Mouse (Mus musculus): Measurements from ENCODE around the gene Gmfb. TPM values are rescaled to one million over a fixed set of nuclear protein-coding genes. Genes with fewer than 3 reads are reported as not detected.
A peak's percentile ranks its signal among the peaks of the same experiment; 100 is the strongest.
"Not testable (repeated sequence)": the region's sequence is repeated elsewhere in the genome, so short reads cannot be mapped to it uniquely, and the experiment has no call there.

Gmfb gene
- polyA plus RNA-seq, 1 experiment from 2014 or later = 55.4 TPM

DNA sequence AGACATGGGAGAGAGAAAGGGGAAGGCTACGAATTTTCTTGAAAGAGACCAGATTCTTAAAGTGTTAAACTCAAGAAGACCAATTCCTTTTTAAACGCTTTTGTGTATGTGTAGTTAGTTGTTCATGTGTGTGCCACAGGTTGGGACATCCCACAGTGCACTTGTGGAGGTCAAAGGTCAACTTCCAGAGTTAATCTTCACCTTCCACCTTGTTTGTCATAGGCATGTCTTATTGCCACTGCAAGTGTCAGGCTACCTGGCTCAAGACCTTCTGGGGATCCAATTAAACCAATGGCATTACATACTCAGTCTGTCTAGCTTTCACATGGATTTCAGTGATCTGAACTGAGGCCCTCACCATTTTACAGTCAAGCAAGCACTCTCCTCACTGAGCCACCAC lies 2.0 kb upstream of the Gmfb start:
- Histone ChIP-seq H3K27ac (no peak overlapping the region), H3K4me3 (replicated peaks) (no peak overlapping the region), H3K9ac (no peak overlapping the region), H3K27me3 (replicated peaks) (no peaks in the 10 kb centered on the region), H3K9me3 (no peaks in the 10 kb centered on the region), H3K4me2 (replicated peaks) (no peak overlapping the region), H3K4me1 (replicated peaks) (0 out of 2 replicates have a peak, but pooled peaks cover 5% of the 10 kb centered on the region), H3K36me3 (no peaks in the 10 kb centered on the region)
- 77% methylated on average over 2 of the region's 2 CpGs for WGBS
- no peak for ATAC-seq

DNA sequence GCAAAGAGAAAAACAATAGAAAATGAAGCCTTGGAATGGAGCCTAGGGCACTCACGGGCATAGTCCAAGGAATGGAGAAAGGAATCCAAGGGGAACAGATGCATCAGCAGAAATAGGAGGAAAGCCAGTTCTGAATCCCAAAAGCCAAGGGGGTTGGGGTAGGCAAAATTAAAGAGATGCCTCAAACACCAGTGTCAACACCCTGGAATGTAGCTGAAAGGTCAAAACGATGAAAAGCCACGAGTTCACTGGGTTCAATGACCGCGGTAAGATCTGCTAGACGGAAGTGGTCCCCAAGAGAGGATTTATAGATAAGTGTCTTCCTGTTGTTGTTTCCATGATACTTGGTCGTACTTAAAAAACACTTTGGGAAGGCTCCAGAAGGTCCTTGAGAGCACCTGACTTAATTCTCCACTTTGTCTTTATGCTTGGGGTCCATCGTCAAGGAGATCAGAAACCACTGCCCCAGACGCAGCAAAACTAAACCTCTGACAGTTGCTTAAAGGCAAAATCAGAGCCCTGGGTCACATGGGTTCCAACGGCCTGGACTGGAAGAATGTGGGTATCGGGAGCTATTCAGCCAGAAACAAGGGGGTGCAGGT lies 670 bp downstream of the Gmfb start:
- Histone ChIP-seq H3K27ac (peak overlapping the region; percentile 77), H3K27me3 (replicated peaks) (no peaks in the 10 kb centered on the region), H3K9me3 (no peaks in the 10 kb centered on the region), H3K9ac (peak overlapping the region; percentile 71), H3K36me3 (0 out of 2 replicates have a peak, but pooled peaks cover under 1% of the 10 kb centered on the region), H3K4me3 (replicated peaks) (peak overlapping the region; percentile 69), H3K4me2 (replicated peaks) (peak overlapping the region; percentile 66), H3K4me1 (replicated peaks) (0 out of 2 replicates have a peak, but pooled peaks cover 5% of the 10 kb centered on the region)
- ATAC-seq = peak; percentile 29
- WGBS = under 1% methylated on average over 11 of the region's 11 CpGs

DNA sequence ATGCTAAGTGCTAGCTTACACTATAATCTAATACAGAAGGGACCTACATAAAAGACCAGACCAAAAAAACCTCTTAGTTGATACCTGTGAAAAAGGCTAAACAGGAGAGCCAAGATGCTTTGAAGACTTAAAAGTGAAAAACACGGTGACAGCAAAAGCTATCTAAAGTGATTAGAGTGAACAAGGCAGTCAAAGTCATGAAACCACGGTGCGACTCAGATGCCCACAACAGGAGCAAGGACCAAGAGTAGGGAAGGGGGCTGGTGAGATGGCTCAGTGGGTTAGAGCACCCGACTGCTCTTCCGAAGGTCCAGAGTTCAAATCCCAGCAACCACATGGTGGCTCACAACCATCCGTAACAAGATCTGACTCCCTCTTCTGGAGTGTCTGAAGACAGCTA lies 2.1 kb downstream of the Gmfb start:
- H3K4me1 ChIP-seq (replicated peaks); H3K4me3 ChIP-seq (replicated peaks); H3K9ac ChIP-seq; H3K36me3 ChIP-seq; H3K27ac ChIP-seq; ATAC-seq; H3K4me2 ChIP-seq (replicated peaks); H3K27me3 ChIP-seq (replicated peaks); H3K9me3 ChIP-seq: not testable (repeated sequence)
- 88% methylated on average over 6 of the region's 6 CpGs for WGBS

DNA sequence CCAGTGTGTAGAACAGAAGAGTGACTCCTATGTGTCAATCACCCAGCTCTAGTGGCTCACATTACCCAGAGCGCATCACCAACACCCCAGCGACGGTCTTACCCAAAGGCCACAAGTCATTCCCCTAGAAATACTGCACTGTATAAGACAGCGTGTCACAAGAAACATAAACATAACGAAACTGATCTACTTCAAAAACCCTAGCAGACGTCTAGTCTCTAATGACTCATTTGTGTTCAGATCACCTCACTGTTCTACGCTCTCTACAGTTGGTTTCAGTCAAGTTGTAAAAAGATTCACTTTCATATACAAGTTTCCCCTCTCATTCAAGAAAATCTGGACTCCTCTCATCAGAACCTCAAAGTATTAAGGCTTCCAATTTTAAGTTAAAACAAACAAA lies 3.3 kb downstream of the Gmfb start:
- ATAC-seq = no peak
- Histone ChIP-seq H3K4me3 (replicated peaks) (no peak overlapping the region), H3K36me3 (peaks cover 7% of the 10 kb centered on the region), H3K27ac (no peak overlapping the region), H3K9ac (no peak overlapping the region), H3K9me3 (no peaks in the 10 kb centered on the region), H3K4me1 (replicated peaks) (0 out of 2 replicates have a peak, but pooled peaks cover 5% of the 10 kb centered on the region), H3K4me2 (replicated peaks) (no peak overlapping the region), H3K27me3 (replicated peaks) (no peaks in the 10 kb centered on the region)
- 86% methylated on average over 7 of the region's 7 CpGs for WGBS

DNA sequence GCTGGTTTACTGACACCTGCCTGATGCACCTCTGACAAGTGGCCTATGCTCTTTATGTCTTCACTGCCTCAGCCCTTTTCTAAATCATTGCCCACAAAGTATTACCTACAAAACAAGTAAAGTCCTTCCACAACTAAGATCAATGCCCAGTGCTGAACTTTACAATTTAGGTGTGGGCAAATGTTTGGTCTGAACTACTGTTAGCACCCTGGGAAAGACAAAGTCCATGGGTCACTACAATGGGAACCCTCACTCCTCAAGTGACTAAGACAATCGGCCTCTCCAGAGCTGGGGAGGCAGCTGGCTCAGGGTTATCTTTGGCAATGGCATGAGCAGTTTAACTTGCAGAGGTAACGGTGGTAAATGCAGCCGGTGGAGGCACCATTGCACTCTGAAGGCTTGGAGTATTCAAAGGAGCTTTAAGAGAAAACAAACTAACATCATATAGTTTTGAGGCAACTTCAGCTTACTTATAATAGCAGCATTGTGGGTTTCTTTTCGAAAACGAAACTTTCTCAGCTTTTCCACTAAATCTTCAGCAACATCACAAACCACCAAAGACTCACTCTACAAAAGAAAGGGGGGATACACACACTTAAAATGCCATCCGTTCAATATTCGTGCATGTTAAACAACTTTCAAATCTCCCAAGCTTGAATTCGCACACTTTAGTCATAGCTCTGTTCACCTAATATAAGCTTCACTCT lies 5.0 kb downstream of the Gmfb start:
- no peak overlapping the region for H3K4me2 ChIP-seq (replicated peaks)
- no peak overlapping the region for H3K4me3 ChIP-seq (replicated peaks)
- H3K27ac ChIP-seq = no peak overlapping the region
- H3K27me3 ChIP-seq (replicated peaks) = no peaks in the 10 kb centered on the region
- no peaks in the 10 kb centered on the region for H3K9me3 ChIP-seq
- 91% methylated on average over 8 of the region's 8 CpGs for WGBS
- no peak overlapping the region for H3K9ac ChIP-seq
- H3K4me1 ChIP-seq (replicated peaks) = 0 out of 2 replicates have a peak, but pooled peaks cover 5% of the 10 kb centered on the region
- no peak for ATAC-seq
- H3K36me3 ChIP-seq = peaks cover 7% of the 10 kb centered on the region

DNA sequence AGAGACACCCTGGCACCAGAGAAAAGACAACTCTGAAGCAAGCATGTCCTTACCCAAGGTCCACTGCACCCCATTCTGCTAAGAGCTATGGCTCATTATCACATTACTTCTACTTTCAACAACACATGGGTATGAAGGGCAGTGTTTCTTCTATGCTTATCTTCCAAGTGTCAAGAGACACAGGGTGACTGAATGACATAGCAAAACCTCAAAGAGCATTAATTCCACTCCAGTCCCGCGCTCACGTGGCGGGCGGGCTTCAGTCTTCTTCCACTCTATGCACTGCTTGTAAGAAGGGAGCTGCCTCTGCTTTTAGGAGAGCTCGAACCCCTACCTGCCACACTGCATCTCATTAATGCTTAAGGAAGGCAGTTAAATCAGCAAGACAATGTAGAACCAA lies 6.4 kb downstream of the Gmfb start:
- Histone ChIP-seq H3K36me3 (peaks cover 14% of the 10 kb centered on the region), H3K9ac (no peak overlapping the region), H3K4me1 (replicated peaks) (0 out of 2 replicates have a peak, but pooled peaks cover 5% of the 10 kb centered on the region), H3K9me3 (no peaks in the 10 kb centered on the region), H3K27me3 (replicated peaks) (no peaks in the 10 kb centered on the region), H3K4me3 (replicated peaks) (no peak overlapping the region), H3K27ac (no peak overlapping the region), H3K4me2 (replicated peaks) (no peak overlapping the region)
- WGBS = 89% methylated on average over 6 of the region's 6 CpGs
- ATAC-seq = no peak

DNA sequence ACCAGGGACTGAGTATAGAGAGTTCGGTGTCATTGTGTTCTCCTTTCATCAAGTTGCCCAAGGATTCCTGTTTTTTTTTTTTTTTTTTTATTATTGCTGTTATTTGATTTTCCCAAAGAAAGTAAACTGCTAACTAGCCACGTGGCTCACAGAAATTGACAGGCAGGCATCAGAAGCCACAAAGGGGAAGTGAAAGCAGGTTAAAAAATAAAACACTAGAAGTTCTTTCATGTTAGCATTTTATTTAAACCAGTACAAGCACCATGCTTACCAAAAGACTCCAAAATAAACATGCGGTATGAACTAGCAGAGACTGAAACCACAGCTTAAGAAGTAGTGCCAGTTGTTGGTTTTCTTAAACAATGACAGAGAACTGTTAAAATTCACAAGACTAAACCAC lies 14.1 kb downstream of the Gmfb start:
- H3K36me3 ChIP-seq = peaks cover 7% of the 10 kb centered on the region; the same call in 1 of the 2 replicates
- no peaks in the 10 kb centered on the region for H3K27me3 ChIP-seq (replicated peaks)
- H3K9me3 ChIP-seq = no peaks in the 10 kb centered on the region
- H3K4me2 ChIP-seq (replicated peaks) = no peak overlapping the region
- no peak overlapping the region for H3K4me3 ChIP-seq (replicated peaks)
- no peaks in the 10 kb centered on the region for H3K4me1 ChIP-seq (replicated peaks)
- no peak for ATAC-seq
- WGBS = 80% methylated on average over 3 of the region's 3 CpGs
- no peak overlapping the region for H3K9ac ChIP-seq
- no peak overlapping the region for H3K27ac ChIP-seq

DNA sequence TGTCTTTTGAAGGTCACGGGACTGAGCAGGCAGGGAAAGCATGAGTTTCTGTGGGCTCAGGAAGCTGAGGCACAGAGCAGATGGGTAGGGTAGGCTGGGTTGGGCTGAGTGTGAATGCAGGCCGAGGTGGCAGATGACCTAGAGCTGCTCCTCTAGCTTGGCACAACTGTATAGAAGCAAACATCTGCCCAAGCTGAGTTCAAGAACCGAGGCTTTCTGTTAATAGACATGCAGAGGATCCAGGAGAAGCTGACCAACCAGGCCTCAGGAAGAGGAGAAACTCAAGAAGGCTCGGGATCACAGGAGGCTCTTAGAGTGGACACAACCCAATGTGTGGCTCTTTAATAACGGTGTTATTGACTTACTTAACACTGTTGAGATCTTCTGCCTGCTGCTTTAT lies 15.9 kb downstream of the Gmfb start:
- WGBS = 86% methylated on average over 5 of the region's 5 CpGs
- Histone ChIP-seq H3K27ac (no peak overlapping the region), H3K9me3 (no peaks in the 10 kb centered on the region), H3K4me2 (replicated peaks) (no peak overlapping the region), H3K9ac (no peak overlapping the region), H3K36me3 (peaks cover 1% of the 10 kb centered on the region; the same call in 1 of the 2 replicates), H3K27me3 (replicated peaks) (no peaks in the 10 kb centered on the region), H3K4me1 (replicated peaks) (no peaks in the 10 kb centered on the region), H3K4me3 (replicated peaks) (no peak overlapping the region)
- ATAC-seq = no peak

DNA sequence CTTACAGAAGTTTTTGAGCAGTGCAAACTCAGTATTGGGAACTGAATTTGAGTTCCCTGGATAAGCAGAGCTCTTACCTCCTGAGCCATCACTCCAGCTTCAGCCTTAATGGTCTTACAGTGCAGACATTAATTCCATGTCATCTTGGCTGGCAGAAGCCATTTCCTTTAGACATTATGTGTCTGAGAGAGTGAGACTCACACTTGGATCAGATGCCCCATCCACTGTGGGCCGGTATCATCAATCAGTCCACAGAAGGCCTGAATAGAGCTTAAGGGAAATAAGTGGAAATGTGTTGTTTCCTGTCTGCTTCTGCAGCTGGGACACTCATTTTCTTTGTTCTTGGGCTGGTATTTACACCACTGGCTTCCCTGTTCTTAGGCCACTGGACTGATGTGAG lies 18.3 kb downstream of the Gmfb start:
- no peak overlapping the region for H3K27ac ChIP-seq
- 78% methylated on average over 1 of the region's 1 CpGs for WGBS

DNA sequence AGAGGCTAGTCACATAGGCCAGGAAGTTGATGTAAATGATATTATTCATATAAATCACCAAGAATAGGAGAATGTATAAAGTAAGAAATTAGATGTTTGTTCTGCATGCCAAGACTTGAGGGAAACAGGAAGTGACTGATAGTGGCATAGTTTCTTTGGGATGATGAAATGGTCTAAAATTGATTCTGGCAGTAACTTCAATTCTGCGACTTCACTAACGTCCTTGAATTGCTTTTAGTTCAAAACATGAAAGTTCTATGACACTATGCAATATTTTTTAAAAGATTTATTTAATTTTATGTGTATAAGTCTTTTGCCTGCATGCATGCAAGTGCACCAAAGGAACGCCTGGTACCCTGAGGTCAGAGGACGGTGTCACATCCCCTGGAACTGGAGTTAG lies 18.8 kb downstream of the Gmfb start:
- H3K4me1 ChIP-seq (replicated peaks) = no peaks in the 10 kb centered on the region
- 86% methylated on average over 4 of the region's 4 CpGs for WGBS
- H3K4me3 ChIP-seq (replicated peaks) = no peak overlapping the region
- ATAC-seq = no peak
- H3K27ac ChIP-seq = no peak overlapping the region
- no peak overlapping the region for H3K4me2 ChIP-seq (replicated peaks)
- no peak overlapping the region for H3K9ac ChIP-seq
- H3K36me3 ChIP-seq = no peaks in the 10 kb centered on the region
- no peaks in the 10 kb centered on the region for H3K27me3 ChIP-seq (replicated peaks)
- no peaks in the 10 kb centered on the region for H3K9me3 ChIP-seq

More for the DNA sequence above, 18.3 kb downstream of the Gmfb start:
- Histone ChIP-seq H3K27me3 (replicated peaks) (no peaks in the 10 kb centered on the region), H3K9ac (no peak overlapping the region), H3K4me1 (replicated peaks) (no peaks in the 10 kb centered on the region), H3K4me2 (replicated peaks) (no peak overlapping the region), H3K4me3 (replicated peaks) (no peak overlapping the region), H3K36me3 (no peaks in the 10 kb centered on the region), H3K9me3 (no peaks in the 10 kb centered on the region)
- no peak for ATAC-seq

DNA sequence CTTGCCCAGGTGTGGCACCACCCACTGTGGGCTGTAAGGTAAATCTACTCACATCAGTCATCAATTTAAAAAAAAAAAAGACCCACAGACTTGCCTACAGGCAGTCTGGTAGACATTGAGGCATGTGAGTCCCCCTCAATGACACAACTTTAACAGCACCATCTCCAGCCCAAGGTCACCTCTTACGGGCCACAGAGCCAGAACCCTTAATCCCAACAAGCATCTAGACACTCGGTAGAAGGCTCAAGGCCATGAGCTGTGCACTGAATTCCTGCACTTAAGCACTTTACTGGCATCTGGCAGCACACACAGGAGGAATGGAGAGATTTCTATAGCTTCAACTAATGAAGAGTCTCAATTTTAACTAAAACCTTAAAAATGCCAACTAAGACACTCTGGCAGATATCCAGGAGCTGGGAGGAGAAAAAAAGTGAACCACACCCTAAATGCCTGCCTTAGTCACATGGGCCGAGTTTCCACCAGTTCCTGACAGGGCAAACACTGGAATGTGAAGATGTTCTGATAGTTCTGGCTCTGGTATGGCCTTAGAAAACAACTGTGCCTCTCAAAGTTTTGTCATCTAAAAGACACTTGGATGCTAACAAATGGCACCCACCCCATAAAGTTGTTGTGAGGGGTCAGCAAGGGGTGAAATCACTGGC lies 21.2 kb downstream of the Gmfb start:
- Histone ChIP-seq H3K4me3 (replicated peaks) (no peak overlapping the region), H3K27ac (no peak overlapping the region), H3K9me3 (no peaks in the 10 kb centered on the region), H3K27me3 (replicated peaks) (no peaks in the 10 kb centered on the region), H3K4me2 (replicated peaks) (no peak overlapping the region), H3K9ac (no peak overlapping the region), H3K36me3 (no peaks in the 10 kb centered on the region), H3K4me1 (replicated peaks) (no peaks in the 10 kb centered on the region)
- 64% methylated on average over 3 of the region's 3 CpGs for WGBS
- no peak for ATAC-seq

DNA sequence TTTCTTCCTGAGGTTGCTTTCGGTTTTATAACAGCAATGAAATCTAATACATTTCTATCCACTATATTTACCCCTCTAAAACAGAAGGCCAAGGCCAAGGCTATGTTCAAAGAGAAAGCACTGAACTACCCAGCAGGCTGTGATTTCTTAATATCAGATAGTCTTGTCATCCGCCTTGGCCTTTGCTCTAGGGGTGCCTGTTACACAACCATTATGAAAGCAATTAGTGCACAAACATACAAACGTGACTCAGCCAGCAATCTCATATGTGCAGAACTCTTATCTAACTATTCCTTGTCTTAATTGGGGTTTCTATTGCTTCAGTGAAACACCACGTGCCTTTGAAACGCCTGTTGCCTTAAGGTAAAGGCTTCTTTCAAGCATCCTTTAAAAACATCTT lies 27.9 kb downstream of the Gmfb start:
- 0 out of 2 replicates have a peak overlapping the region, but pooled peaks have one; percentile 7 for H3K27ac ChIP-seq
- H3K9ac ChIP-seq = no peak overlapping the region
- no peak overlapping the region for H3K4me2 ChIP-seq (replicated peaks)
- no peak overlapping the region for H3K4me3 ChIP-seq (replicated peaks)
- ATAC-seq = peak; percentile 95
- no peaks in the 10 kb centered on the region for H3K27me3 ChIP-seq (replicated peaks)
- H3K4me1 ChIP-seq (replicated peaks) = 0 out of 2 replicates have a peak, but pooled peaks cover 4% of the 10 kb centered on the region
- no peaks in the 10 kb centered on the region for H3K9me3 ChIP-seq
- no peaks in the 10 kb centered on the region for H3K36me3 ChIP-seq
- 70% methylated on average over 5 of the region's 5 CpGs for WGBS

Data from intestine, embryonic 15.5 days (tissue).